Mouse (Mus musculus): ENCODE data around the gene Slbp. TPM values are rescaled to one million over a fixed set of nuclear protein-coding genes. Genes with fewer than 3 reads are reported as not detected.

Gene Slbp
- 342 and 419 TPM in 2 replicates for polyA plus RNA-seq (2015; fragmentation: Nextera tagmentation; extraction: Ambion mirVana)

DNA sequence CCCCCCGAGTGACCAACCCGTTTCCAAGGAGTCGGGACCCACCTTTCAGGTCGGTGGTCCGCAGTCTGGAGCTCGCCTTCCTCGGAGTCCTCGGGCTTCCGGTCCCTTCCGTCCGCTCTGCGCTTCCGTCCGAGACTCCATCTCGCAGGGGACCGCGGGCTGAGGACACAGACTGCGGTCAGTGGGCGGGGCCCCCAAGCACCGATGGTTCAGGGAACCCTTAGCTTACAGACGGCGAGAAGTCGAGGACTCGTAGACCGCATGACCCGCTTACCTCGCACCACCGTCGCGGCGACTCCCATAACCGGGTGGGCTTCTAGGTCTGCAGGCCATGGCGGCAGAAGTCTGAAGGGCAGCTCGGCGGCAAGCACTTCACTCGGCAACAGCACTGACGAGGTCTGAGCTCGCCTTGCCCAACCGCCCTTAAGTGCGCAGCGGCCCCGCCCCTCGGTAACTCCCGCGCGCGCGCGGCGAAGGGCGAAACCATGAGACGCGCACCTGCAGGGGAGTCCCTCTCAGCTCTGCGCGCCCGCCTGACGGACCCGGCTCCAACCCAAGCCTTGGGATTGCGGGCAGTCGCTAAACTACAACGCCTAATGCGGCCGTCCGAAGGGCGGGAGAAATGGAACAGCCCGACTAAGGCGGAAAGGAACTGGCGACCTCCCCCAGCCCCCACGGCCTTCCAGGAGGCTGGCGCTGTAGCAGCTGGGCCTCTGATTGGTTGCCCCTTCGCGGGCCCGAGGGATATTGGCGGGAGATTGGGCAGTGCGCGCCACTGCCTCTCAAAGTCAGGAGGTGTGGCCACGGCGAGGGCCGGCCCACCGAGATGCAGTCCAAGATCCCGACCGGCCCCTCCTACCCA, at the start of gene Slbp:
Gene Slbp (minus strand): TSS at position 654 of the 862 bp plus-strand sequence.

DNA sequence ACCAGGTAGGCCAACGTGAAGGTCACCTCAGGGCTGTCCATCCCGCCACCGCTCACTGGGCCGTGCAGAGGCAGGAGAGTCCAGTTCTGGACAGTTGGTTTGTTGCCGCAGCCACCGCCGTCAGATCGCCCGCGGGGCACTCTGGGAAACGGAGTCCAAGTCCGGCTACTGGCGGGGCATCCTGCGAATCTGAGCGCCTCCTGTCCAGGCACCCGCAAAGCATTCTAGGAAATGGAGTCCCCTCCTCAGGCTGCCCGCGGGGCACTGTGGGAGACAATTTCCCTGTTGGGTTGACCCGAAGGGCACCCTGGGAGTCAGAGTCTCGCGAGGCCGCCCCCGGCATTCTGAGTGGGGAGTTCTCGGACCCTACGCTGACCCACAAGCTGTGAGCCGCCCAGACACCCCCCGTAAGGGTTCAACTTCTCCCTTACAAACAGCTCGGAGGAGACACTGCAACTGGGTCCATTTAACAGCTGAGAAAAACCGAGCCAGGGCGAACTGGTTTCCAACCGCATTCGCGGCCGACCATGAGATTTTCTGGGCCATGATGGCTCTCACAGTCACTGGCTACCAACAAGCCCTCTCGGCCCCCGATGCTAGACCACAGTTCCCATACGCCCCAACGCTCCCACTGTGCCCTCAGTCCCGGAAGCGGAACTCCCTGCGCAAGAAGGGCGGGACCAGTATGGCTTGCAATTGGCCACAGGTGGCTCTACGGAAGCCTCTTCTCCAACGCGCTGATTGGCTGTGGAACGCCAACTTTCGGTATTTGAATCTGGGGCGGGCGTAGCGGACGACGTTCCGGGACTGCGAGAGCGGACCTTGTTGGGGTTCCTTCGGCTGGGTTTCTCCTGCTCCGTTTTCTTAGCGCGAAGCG, 5.7 kb upstream of the Slbp start, which contains the start of the genes Tacc3 and Tmem129:
Gene Tacc3 (plus strand): TSS at position 342 of the 877 bp plus-strand sequence.
Gene Tmem129 (minus strand): TSS at position 630 of the 877 bp plus-strand sequence.

DNA sequence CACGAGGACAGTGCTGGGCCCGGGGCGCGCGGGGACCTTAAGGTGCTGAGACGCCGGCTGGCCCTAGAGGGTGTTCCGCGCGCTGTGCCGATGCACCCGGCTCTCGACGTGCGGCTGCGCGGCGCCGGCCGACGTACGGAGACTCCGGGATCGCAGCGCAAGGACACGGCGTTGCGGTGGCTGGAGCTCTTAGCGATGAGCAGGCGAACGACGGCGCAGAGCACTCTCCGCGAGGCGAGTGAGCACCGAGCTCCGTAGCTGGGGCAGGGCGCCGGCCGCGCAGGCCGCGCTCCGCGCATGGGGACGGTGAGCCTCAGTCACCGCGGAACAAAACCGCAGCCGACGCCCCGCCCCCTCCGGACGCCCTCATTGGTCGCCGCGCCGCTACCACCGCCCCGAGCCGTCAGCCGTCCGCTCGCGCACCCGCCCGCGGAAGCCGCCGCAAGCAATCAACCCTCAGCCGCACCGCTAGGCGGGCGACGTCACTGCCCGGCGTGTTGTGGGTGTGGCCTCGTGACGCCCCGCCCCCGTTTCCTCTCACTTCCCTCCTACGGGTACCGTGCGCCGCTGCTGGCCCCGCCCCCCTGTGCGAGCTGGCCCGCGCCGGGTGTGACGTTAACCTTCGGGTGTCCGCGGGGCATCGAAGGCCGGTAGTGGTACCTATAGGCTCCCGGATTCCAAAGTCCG, 22.9 kb downstream of the Slbp start, which contains the start of the genes Fam53a and Gm9903:
Gene Fam53a (minus strand): TSS at position 335 of the 687 bp plus-strand sequence.
Gene Gm9903 (plus strand): TSS at position 625 of the 687 bp plus-strand sequence.

Other genes starting within 250 kb of the Slbp start
- gene Nkx1-1, start 218.6 kb downstream of the Slbp start, polyA plus RNA-seq (2015; fragmentation: Nextera tagmentation; extraction: Ambion mirVana): not detected in 2 replicates
- 35.0 and 40.0 TPM in 2 replicates for gene Fam53a, start 22.9 kb downstream of the Slbp start, polyA plus RNA-seq (2015; fragmentation: Nextera tagmentation; extraction: Ambion mirVana)
- 0.35 TPM in 2 replicates for gene Gm9903, start 22.6 kb downstream of the Slbp start, polyA plus RNA-seq (2015; fragmentation: Nextera tagmentation; extraction: Ambion mirVana)
- 147 and 166 TPM in 2 replicates for gene Tacc3, start 5.6 kb upstream of the Slbp start, polyA plus RNA-seq (2015; fragmentation: Nextera tagmentation; extraction: Ambion mirVana)
- 16.7 and 17.2 TPM in 2 replicates for gene Tmem129, start 5.8 kb upstream of the Slbp start, polyA plus RNA-seq (2015; fragmentation: Nextera tagmentation; extraction: Ambion mirVana)
- gene Fgfr3, start 69.1 kb upstream of the Slbp start, polyA plus RNA-seq (2015; fragmentation: Nextera tagmentation; extraction: Ambion mirVana): 5.0 and 6.5 TPM in 2 replicates
- gene Letm1, start 130.2 kb upstream of the Slbp start, polyA plus RNA-seq (2015; fragmentation: Nextera tagmentation; extraction: Ambion mirVana): 18.5 and 21.3 TPM in 2 replicates
- 26.9 and 27.9 TPM in 2 replicates for gene Nsd2, start 168.2 kb upstream of the Slbp start, polyA plus RNA-seq (2015; fragmentation: Nextera tagmentation; extraction: Ambion mirVana)

Measured in spleen, postnatal 0 days (tissue).